Comparison of ENCODE assay signal across 11 mouse cellular contexts in the genomic region with DNA sequence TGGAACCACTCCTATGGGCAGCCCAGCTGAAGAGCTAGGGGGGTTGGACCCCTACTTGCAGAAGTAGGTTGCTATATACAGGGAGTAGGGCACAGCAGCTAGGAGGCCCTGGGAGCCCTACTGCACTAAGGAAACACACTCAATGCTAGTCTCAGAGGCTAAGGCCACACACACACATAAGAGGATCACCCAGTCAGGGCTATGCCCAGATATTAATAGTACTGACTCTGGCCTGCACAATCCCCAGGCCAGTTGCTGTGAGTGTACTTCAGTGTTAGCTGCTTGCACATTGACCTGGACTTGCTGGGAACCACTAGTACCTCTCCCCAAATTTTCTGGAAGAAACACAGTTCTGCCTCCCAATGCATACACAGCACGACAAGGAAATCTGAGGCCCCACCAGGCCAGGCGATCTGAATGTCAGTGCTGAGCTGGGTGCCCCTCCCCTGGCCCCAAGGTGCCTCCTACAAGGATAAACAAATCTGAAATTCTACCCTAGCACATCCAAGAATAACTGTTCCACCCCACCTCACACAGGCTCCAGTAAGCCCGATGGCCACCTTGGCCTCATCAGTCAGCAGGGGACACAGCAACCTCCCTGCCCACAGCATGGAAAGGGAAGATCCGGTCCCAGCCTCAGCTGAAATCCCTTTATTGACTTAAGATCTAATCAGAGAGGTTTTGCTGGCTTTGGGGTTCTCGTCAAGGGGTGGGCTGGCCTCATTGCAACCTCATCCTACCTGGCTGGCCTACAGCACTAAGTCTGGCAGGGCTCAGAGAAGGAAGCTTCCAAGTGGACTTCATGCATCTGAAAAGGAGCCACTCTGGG. TPM values are rescaled to one million over a fixed set of nuclear protein-coding genes. Genes with fewer than 3 reads are reported as not detected.
DNase-seq lines count a peak whose midpoint lies in the region; ATAC-seq lines count a peak whose summit lies in the region.
"Had no signal": no experiment of that assay in that cellular context is flagged by ENCODE, and none has a peak within 500 bp of the region (broad histone marks: within the 10 kb centered on the region; RNA-seq: fewer than 3 reads in every experiment).

No protein-coding gene starts in this region.

- no peak overlapping the region for H3K27ac ChIP-seq in forebrain, embryonic 11.5 days (ENCODE audit: low read depth, low read length)
- H3K27ac ChIP-seq in forebrain, embryonic 16.5 days (ENCODE audit: low read length), result no peak overlapping the region
- H3K27ac ChIP-seq: lung, embryonic 15.5 days; neural tube, embryonic 12.5 days had no signal

- no peak overlapping the region for H3K4me3 ChIP-seq in forebrain, embryonic 11.5 days (ENCODE audit: low read depth, low read length)
- H3K4me3 ChIP-seq in forebrain, embryonic 16.5 days (replicated peaks; ENCODE audit: low read length), result no peak overlapping the region
- H3K4me3 ChIP-seq in megakaryocyte, embryonic 14.5 days (replicated peaks), result peak overlapping the region; percentile 48
- H3K4me3 ChIP-seq: lung, embryonic 15.5 days; neural tube, embryonic 12.5 days had no signal

- peaks cover 4% of the 10 kb centered on the region; the same call in 1 of the 2 replicates for H3K4me1 ChIP-seq in forebrain, embryonic 11.5 days (replicated peaks; ENCODE audit: control insufficient read depth, insufficient read depth, low read length)
- peaks cover 16% of the 10 kb centered on the region for H3K4me1 ChIP-seq in forebrain, embryonic 16.5 days (replicated peaks; ENCODE audit: control insufficient read depth, insufficient read depth, low read length)
- H3K4me1 ChIP-seq in megakaryocyte, embryonic 14.5 days, result peaks cover 64% of the 10 kb centered on the region

- H3K27me3 ChIP-seq in forebrain, embryonic 11.5 days (ENCODE audit: control insufficient read depth, insufficient read depth, low read length), result no peaks in the 10 kb centered on the region
- no peaks in the 10 kb centered on the region for H3K27me3 ChIP-seq in forebrain, embryonic 16.5 days (replicated peaks; ENCODE audit: control insufficient read depth, insufficient read depth, low read length)
- no peaks in the 10 kb centered on the region for H3K27me3 ChIP-seq in megakaryocyte, embryonic 14.5 days (replicated peaks)
- H3K27me3 ChIP-seq: CH12.LX; lung, embryonic 15.5 days; neural tube, embryonic 12.5 days had no signal

- no peak for ATAC-seq in forebrain, embryonic 11.5 days (replicated peaks; ENCODE audit: low FRiP score)
- ATAC-seq in forebrain, embryonic 16.5 days, result no peak
- no peak for ATAC-seq in megakaryocyte, adult 5-6 weeks (ENCODE audit: poor library complexity, severe bottlenecking)
- ATAC-seq in megakaryocyte progenitor cell, adult 5-6 weeks (replicated peaks; ENCODE audit: poor library complexity), result no peak
- ATAC-seq in CD4-positive, CD25-positive, alpha-beta regulatory T cell, adult 4 months, result no peak

- peak; percentile 48 for DNase-seq in forebrain, embryonic 11.5 days (ENCODE audit: low spot score)
- peak; percentile 64 for DNase-seq in gastrocnemius, postnatal 25 days
- DNase-seq in neural tube, embryonic 10.5 days (ENCODE audit: extremely low spot score, low spot score), result peak; percentile 10

- H3K36me3 ChIP-seq in forebrain, embryonic 11.5 days (ENCODE audit: control insufficient read depth, insufficient read depth, low read length), result no peaks in the 10 kb centered on the region
- H3K36me3 ChIP-seq in forebrain, embryonic 16.5 days (ENCODE audit: control insufficient read depth, insufficient read depth), result peaks cover under 1% of the 10 kb centered on the region; the same call in 1 of the 2 replicates
- H3K36me3 ChIP-seq in megakaryocyte, embryonic 14.5 days (replicated peaks; ENCODE audit: low read length), result peaks cover 65% of the 10 kb centered on the region

- no peaks in the 10 kb centered on the region for H3K9me3 ChIP-seq in forebrain, embryonic 11.5 days (ENCODE audit: control insufficient read depth, low read length)
- H3K9me3 ChIP-seq in forebrain, embryonic 16.5 days (ENCODE audit: control insufficient read depth, low read length), result no peaks in the 10 kb centered on the region
- H3K9me3 ChIP-seq in megakaryocyte, embryonic 14.5 days, result no peaks in the 10 kb centered on the region
- H3K9me3 ChIP-seq: lung, embryonic 15.5 days; neural tube, embryonic 12.5 days had no signal

- H3K4me2 ChIP-seq in forebrain, embryonic 11.5 days (ENCODE audit: low read depth, low read length, severe bottlenecking), result no peak overlapping the region
- H3K4me2 ChIP-seq in forebrain, embryonic 16.5 days (ENCODE audit: low read length), result no peak overlapping the region
- H3K4me2 ChIP-seq: lung, embryonic 15.5 days; neural tube, embryonic 12.5 days had no signal

- WGBS in forebrain, embryonic 11.5 days, result 81% methylated on average over 5 of the region's 5 CpGs
- 83% methylated on average over 5 of the region's 5 CpGs for WGBS in forebrain, embryonic 16.5 days

- no peak overlapping the region for H3K9ac ChIP-seq in forebrain, embryonic 11.5 days (ENCODE audit: low read length)
- H3K9ac ChIP-seq in forebrain, embryonic 16.5 days (replicated peaks; ENCODE audit: low read depth, low read length), result no peak overlapping the region
- H3K9ac ChIP-seq: lung, embryonic 15.5 days; neural tube, embryonic 12.5 days had no signal

RNA-seq across cellular contexts. Expression of a gene that starts 5.7 kb away (rescaled TPM):
- polyA plus RNA-seq in forebrain, embryonic 11.5 days (2014; fragmentation: Nextera tagmentation; extraction: Ambion mirVana), result 51.0 and 51.5 TPM in 2 replicates
- polyA plus RNA-seq in forebrain, embryonic 16.5 days (2015; fragmentation: Nextera tagmentation; extraction: Ambion mirVana), result 58.5 and 69.8 TPM in 2 replicates
- 58.8 and 109 TPM in 2 replicates for polyA plus RNA-seq in megakaryocyte, embryonic 14.5 days (2012; ENCODE audit: insufficient read depth, low replicate concordance)
- total RNA-seq in megakaryocyte, adult 5-6 weeks (2015), result 86.0 and 103 TPM in 2 replicates
- total RNA-seq in megakaryocyte, adult 5-6 weeks (2017), result 65.2 and 79.3 TPM in 2 replicates
- total RNA-seq in gastrocnemius, postnatal 25 days (2021), result 10 to 100 TPM; 23.9 to 26.5 TPM
- total RNA-seq in megakaryocyte progenitor cell, adult 5-6 weeks (2015), result 72.0 and 87.0 TPM in 2 replicates
- total RNA-seq in megakaryocyte progenitor cell, adult 5-6 weeks (2017), result 54.7 and 67.0 TPM in 2 replicates
- 100 to 1,000 TPM; 178 to 280 TPM for polyA plus RNA-seq in CD4-positive, CD25-positive, alpha-beta regulatory T cell, adult 4 months (2017; shearing (Covaris generic))

RNA-seq across cellular contexts. Expression of a gene that starts 12.7 kb away (rescaled TPM):
- 76.5 and 82.4 TPM in 2 replicates for polyA plus RNA-seq in forebrain, embryonic 11.5 days (2014; fragmentation: Nextera tagmentation; extraction: Ambion mirVana)
- polyA plus RNA-seq in forebrain, embryonic 16.5 days (2015; fragmentation: Nextera tagmentation; extraction: Ambion mirVana), result 74.5 and 80.1 TPM in 2 replicates
- polyA plus RNA-seq in megakaryocyte, embryonic 14.5 days (2012; ENCODE audit: insufficient read depth, low replicate concordance), result 3.6 and 12.6 TPM in 2 replicates
- total RNA-seq in megakaryocyte, adult 5-6 weeks (2015), result 13.3 and 15.1 TPM in 2 replicates
- total RNA-seq in megakaryocyte, adult 5-6 weeks (2017), result 68.0 and 68.1 TPM in 2 replicates
- total RNA-seq in gastrocnemius, postnatal 25 days (2021), result 10 to 100 TPM; 23.2 to 28.2 TPM
- 19.2 and 20.3 TPM in 2 replicates for total RNA-seq in megakaryocyte progenitor cell, adult 5-6 weeks (2015)
- 79.3 and 93.2 TPM in 2 replicates for total RNA-seq in megakaryocyte progenitor cell, adult 5-6 weeks (2017)
- polyA plus RNA-seq in CD4-positive, CD25-positive, alpha-beta regulatory T cell, adult 4 months (2017; shearing (Covaris generic)), result 100 to 1,000 TPM in 1 of 2 experiments, 10 to 100 TPM in 1; 86.8 to 115 TPM

RNA-seq across cellular contexts. Expression of a gene that starts 13.6 kb away (rescaled TPM):
- polyA plus RNA-seq in forebrain, embryonic 11.5 days (2014; fragmentation: Nextera tagmentation; extraction: Ambion mirVana), result 53.7 and 60.7 TPM in 2 replicates
- polyA plus RNA-seq in forebrain, embryonic 16.5 days (2015; fragmentation: Nextera tagmentation; extraction: Ambion mirVana), result 60.6 and 79.8 TPM in 2 replicates
- 12.8 and 34.9 TPM in 2 replicates for polyA plus RNA-seq in megakaryocyte, embryonic 14.5 days (2012; ENCODE audit: insufficient read depth, low replicate concordance)
- 3.6 and 4.7 TPM in 2 replicates for total RNA-seq in megakaryocyte, adult 5-6 weeks (2015)
- 8.1 and 9.9 TPM in 2 replicates for total RNA-seq in megakaryocyte, adult 5-6 weeks (2017)
- 10 to 100 TPM; 17.2 to 17.4 TPM for total RNA-seq in gastrocnemius, postnatal 25 days (2021)
- 8.1 and 13.5 TPM in 2 replicates for total RNA-seq in megakaryocyte progenitor cell, adult 5-6 weeks (2015)
- 7.6 and 16.4 TPM in 2 replicates for total RNA-seq in megakaryocyte progenitor cell, adult 5-6 weeks (2017)
- 10 to 100 TPM; 19.0 to 45.0 TPM for polyA plus RNA-seq in CD4-positive, CD25-positive, alpha-beta regulatory T cell, adult 4 months (2017; shearing (Covaris generic))

RNA-seq across cellular contexts. Expression of a gene that starts 20.0 kb away (rescaled TPM):
- 52.0 and 58.5 TPM in 2 replicates for polyA plus RNA-seq in forebrain, embryonic 11.5 days (2014; fragmentation: Nextera tagmentation; extraction: Ambion mirVana)
- polyA plus RNA-seq in forebrain, embryonic 16.5 days (2015; fragmentation: Nextera tagmentation; extraction: Ambion mirVana), result 99.8 and 128 TPM in 2 replicates
- polyA plus RNA-seq in megakaryocyte, embryonic 14.5 days (2012; ENCODE audit: insufficient read depth, low replicate concordance), result 1.0 and 2.9 TPM in 2 replicates
- total RNA-seq in megakaryocyte, adult 5-6 weeks (2015), result 7.4 and 9.7 TPM in 2 replicates
- total RNA-seq in megakaryocyte, adult 5-6 weeks (2017), result 2.3 and 2.8 TPM in 2 replicates
- 1 to 10 TPM in 1 of 2 experiments, under 1 TPM in 1; 0.97 to 1.1 TPM for total RNA-seq in gastrocnemius, postnatal 25 days (2021)
- 9.0 and 10.9 TPM in 2 replicates for total RNA-seq in megakaryocyte progenitor cell, adult 5-6 weeks (2015)
- total RNA-seq in megakaryocyte progenitor cell, adult 5-6 weeks (2017), result 2.0 TPM in 2 replicates
- polyA plus RNA-seq in CD4-positive, CD25-positive, alpha-beta regulatory T cell, adult 4 months (2017; shearing (Covaris generic)), result 1 to 10 TPM; 5.9 to 7.1 TPM

RNA-seq across cellular contexts. Expression of a gene that starts 58.7 kb away (rescaled TPM):
- polyA plus RNA-seq in forebrain, embryonic 11.5 days (2014; fragmentation: Nextera tagmentation; extraction: Ambion mirVana), result 103 and 104 TPM in 2 replicates
- polyA plus RNA-seq in forebrain, embryonic 16.5 days (2015; fragmentation: Nextera tagmentation; extraction: Ambion mirVana), result 221 and 239 TPM in 2 replicates
- polyA plus RNA-seq in megakaryocyte, embryonic 14.5 days (2012; ENCODE audit: insufficient read depth, low replicate concordance), result 10.4 and 13.9 TPM in 2 replicates
- total RNA-seq in megakaryocyte, adult 5-6 weeks (2015), result 32.2 and 35.1 TPM in 2 replicates
- total RNA-seq in megakaryocyte, adult 5-6 weeks (2017), result 39.7 and 44.9 TPM in 2 replicates
- total RNA-seq in gastrocnemius, postnatal 25 days (2021), result 10 to 100 TPM; 43.8 to 46.3 TPM
- 25.0 and 30.7 TPM in 2 replicates for total RNA-seq in megakaryocyte progenitor cell, adult 5-6 weeks (2015)
- total RNA-seq in megakaryocyte progenitor cell, adult 5-6 weeks (2017), result 37.4 and 40.0 TPM in 2 replicates
- 10 to 100 TPM; 39.4 to 46.7 TPM for polyA plus RNA-seq in CD4-positive, CD25-positive, alpha-beta regulatory T cell, adult 4 months (2017; shearing (Covaris generic))

Comparison
In these comparisons a context has a peak if more than half of its experiments do, and no peak if none do; other contexts are left out.
1. DNase-seq: peak in every context shown above with its lines; median percentile 64 in gastrocnemius, postnatal 25 days; 48 in forebrain, embryonic 11.5 days; 10 in neural tube, embryonic 10.5 days.